Mouse (Mus musculus) lung, postnatal 25 days (tissue): ENCODE measurements around the gene Samd7.

ENCODE experiments used
- DNase-seq: peaks from one replicate; pipeline ENCODE4 v3.0.0; 2022; ENCODE audit warnings: low spot score

Samd7 gene

DNA sequence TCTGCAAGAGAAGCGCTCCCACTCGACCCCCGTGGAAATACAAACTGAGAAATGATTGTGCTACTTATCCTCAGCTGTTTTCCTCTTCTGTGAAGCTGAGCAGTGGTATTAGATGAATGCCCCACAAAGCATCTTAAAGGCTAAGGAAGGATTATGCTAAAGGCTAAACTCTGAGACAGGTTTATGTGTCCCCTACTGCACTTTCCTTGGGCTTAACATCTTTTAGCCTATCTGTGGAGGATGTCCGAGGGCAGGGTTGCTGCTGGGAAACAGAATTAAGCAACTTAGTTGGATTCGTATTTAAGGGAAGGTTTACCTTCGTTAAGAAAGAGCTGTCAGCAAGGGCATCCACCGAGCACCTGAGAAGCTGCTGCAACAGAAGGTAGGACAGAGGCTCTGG is at the start of gene Samd7:
Gene Samd7 (plus strand): TSS at position 288 of the 400 bp plus-strand sequence.
- DNase-seq = no peak

DNA sequence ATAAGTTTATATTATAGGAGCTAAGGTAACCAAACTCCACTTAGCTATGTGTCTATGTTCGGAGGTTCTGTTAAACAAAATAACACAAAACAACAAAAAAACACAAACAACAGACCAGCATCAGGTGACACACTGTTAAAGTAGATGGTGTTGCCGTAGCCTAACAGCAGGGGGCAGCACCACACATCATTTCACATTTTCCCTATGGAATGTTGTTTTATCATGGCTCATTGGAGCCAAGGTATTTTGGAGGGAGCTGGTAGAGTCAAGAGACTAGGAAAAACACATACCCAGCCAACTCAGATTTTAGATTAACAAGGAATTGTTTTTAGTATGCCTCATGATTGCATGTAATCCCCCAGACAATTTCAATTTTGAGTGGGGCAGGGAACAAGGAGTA is 49.7 kb upstream of the Samd7 start:
- peak; percentile 29 for DNase-seq

DNA sequence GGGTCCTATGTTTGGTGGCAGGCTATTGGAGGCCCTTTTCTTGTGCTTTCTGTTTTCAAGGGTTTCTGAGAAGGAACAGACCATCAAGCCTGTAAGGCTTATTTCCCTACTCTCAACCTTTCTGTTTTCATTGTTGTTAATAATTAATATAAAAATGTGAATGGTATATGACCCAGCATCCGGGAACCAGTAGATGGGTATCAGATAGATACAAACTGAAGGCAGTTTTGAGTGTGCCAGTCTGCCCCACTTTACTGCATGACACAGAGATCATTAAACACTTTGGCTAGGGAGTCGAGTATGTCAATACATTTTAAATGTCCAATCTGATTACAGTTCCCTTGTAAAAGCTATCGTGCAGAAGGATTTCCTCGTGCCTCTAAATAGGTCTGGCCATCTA is 48.2 kb upstream of the Samd7 start:
- no peak for DNase-seq

DNA sequence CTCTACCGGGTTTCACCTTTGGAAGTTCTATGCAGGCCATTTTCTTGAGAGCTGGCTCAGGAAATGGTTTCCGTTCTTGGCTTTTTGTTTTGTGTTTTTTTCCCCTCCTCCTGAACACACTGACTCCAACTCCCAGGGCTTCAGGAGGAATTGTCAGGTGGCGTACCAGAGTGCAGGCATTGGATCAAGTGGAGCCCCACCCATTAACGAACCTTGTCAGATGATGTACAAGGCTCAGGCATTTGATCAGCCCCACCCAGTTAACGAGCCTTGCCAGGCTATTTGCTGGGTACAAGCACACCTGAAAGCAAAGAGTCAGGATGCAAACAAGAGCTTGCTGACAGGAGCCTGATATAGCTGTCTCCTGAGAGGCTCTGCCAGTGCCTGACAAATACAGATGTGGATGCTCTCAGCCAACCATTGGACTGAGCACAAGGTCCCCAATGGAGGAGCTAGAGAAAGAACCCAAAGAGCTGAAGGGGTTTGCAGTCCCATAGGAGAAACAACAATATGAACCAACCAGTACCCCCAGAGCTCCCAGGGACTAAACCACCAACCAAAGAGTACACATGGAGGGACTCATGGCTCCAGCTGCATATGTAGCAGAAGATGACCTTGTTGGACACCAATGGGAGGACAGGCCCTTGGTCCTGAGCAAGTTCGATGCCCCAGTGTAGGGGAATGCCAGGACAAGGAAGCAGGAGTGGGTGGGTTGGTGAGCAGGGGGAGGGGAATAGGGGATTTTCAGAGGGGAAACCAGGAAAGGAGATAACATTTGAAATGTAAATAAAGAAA is 46.2 kb upstream of the Samd7 start, which contains the start of gene Lrrc31:
Gene Lrrc31 (minus strand): TSS at position 133 of the 795 bp plus-strand sequence.
- DNase-seq = peak; percentile 28

DNA sequence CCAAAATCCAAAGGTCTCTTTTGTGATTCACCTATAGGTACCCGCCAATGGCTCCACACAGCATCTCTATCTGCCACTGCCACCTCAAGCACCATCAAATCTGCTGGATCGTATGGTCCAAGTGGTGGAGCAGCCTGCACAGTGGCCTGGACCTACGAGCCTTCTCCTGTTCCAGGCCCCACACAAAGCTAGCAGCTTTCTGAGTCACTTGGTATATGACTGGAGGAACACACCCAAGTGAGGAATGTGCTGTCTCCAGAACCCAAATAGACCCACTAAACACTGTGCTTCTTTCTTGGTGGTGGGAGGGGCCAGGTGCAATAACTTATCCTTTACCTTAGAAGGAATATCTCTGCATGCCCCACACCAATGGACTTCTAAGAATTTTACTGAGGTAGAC is 40.1 kb upstream of the Samd7 start:
- DNase-seq = no peak

DNA sequence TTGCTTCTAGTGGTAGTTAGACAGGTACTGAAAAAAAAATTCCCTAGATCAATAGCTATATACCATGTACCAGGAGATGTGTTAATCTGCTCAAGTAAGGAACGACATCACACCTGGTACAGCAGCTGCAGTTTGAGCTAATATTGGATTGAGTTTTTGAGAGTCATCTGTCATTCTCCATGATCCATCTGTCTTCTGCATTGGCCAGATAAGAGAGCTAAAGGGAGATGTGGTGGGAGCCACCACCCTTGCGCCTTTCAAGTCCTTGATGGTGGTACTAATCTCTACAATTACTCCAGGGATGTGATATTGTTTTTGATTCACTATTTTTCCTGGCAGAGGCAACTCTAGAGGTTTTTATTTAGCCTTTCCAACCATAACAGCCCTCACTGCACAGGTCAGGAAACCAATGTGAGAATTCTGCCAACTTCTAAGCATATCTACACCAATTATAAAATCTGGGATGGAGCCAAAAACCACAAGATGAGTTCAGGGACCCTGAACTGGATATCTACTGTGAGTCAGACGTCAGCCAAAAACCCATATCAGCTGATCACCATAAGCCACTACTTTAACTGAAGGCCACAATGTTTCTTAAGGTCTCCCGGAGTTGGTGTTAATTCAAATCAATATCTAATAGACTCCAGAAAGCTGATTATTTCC is 39.3 kb upstream of the Samd7 start:
- DNase-seq = no peak

DNA sequence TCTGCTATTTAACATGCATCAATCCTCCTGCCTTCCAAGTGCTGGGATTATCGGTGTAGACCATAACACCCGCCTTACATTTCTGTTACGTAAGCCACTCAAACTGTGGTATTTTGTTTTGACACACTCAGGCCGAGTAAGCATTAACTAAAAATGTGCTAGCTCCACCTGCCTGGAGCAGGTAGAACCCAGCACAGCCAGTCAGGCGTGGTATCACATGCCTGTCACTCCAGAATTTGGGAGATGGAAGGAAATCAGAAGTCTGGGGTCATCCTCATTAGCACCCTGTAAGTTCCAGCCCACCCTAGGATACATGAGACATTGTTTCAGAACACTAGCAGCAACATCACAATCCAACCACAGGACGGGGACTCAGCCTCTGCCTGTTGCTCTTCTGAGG is 35.9 kb upstream of the Samd7 start:
- no peak for DNase-seq

GRCm38 (mm10) chr3:30713334-30713733 is 32.8 kb upstream of the Samd7 start:
- no peak for DNase-seq

DNA sequence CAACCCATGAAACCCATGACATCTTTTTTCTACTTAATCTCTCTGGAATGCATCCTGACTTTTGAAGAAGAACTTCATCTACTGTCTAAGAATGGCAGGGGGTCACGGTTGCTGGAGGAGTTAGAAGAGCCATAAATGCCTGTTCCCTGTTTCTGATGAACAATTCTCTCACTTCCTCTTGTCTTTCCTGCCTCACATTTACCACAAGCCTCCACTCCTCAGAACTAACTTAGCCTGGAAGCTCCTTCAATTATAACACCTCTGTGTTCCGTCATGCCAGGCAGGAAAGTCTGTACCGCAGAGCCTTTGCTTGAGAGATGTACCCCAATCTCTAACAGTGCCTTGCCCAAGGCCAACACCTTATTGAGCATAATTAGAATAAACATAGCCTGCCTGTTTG is 27.4 kb upstream of the Samd7 start:
- no peak for DNase-seq

DNA sequence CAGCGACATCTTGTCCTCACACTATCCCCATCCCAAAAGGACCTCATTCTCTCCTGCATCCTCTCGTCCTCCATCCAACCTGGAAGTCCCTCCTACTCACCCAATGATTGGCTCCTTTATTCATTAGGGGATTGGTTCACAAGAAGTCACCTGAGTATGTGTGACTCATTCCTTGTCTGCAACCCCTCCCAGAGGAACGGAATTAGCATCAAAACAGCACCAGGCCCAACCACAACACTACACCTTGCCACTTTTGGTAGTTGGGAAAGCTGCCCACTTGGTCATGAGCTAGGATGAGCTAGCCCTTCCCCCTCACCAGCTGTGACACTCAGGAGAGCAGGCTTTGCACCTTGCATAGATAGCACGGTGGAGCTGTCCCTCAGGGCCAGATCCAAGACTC is 24.1 kb upstream of the Samd7 start:
- no peak for DNase-seq

- DNase-seq = no peak
Measured at GRCm38 (mm10) chr3:30722461-30722860, 23.6 kb upstream of the Samd7 start.

DNA sequence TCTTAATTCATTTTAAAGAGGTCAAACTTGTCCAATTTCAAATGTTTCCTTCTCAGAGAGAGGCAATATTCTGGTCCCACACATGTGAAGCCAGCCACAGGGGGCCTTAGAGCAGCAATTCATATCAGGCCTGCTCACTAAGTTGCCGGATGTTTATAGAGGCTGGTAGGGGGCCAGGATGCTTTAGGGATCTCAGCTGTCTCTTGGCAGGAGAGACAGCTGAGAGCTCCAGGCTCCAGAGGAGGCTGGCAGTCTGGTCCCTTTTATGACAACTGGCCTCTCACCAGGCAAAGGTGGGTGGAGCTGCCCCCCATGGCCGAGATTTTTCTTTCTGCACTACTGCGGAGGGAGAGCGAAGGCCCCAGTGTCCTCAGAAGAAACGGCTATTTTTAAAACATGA is 22.9 kb upstream of the Samd7 start:
- DNase-seq = no peak

- no peak for DNase-seq
Measured at GRCm38 (mm10) chr3:30724105-30724824, 21.8 kb upstream of the Samd7 start.

- DNase-seq = no peak
Measured at GRCm38 (mm10) chr3:30724848-30725465, 21.1 kb upstream of the Samd7 start.

GRCm38 (mm10) chr3:30725514-30725913 is 20.6 kb upstream of the Samd7 start:
- DNase-seq = no peak

DNA sequence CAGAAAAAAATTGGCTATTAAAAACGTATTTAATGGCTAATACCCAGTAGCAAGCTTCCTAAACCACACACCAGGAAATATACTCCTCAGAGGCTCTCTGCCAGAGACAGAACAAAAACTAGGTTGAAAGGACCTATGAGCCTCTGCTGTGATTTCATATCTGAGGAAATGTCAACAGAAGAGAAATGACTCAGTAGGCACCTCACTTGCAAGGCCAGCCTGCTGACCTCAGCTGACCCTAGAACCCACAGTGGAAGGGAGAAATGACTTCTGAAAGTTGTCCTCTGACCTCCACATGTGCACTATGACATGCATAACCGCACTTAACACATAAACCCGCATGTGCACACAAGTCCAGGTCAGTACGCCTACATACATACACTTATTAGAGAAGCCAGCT is 18.9 kb upstream of the Samd7 start:
- DNase-seq = no peak

DNA sequence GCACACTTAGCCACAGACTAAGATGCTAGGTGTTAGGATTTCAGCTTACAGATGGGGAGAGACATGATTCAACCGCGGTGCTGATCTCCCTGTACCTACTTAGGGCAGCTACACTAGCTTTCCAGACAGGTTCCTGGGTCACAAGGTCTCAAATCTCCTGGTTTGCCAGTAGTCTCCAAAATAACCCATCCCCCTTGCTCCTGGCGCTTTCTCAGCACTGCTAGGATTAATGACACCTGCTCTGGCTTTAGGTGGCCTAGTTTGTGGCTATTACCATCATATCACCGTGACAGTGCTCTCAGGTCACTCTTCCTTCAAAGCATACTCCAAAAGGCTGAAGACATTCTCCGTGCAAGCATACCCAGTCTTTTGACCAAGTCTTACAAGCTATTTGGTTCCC is 17.0 kb upstream of the Samd7 start:
- no peak for DNase-seq

- no peak for DNase-seq
Measured at GRCm38 (mm10) chr3:30736809-30737208, 9.3 kb upstream of the Samd7 start.

DNA sequence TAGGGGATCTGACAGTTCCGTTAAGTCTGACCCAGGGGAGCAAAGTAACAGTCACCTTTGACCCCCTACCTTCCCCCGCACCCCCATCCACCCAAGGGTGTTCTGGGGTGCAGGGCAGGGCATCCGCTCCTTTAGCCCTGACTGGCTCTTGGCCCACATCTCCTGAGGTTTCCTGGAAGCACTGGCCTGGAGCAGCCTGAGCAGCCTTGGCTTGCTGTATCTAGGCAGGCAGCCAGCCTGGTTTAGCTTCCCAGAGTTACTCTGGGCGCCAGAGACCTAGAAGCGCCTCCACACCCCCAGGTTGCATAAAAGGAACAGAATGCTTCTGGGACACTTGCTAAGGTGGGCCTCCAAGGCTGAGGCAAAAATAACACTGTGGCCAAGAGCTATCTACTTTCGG is 4.8 kb upstream of the Samd7 start:
- no peak for DNase-seq

GRCm38 (mm10) chr3:30742891-30743290 is 3.2 kb upstream of the Samd7 start:
- no peak for DNase-seq

DNA sequence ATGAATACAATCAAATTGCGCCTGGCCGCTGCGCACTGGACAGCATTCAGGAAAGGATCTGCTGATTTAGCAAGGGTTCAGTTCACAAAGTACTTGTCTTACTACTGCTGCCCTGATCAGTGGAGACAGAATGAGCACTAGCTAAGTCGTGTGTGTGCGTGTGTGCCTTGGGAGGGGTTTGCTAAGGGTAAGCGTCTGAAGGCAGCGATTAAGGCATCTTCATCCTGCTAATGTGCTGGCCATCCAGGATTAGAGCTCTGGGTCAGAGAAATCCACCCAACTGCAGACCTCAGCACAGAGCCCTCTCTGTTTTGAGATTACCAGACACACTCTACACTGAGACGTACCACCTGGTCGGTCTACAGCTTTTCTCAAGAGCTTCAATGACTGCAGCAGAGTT is 2.2 kb downstream of the Samd7 start:
- DNase-seq = no peak

GRCm38 (mm10) chr3:30754696-30755095 is 8.6 kb downstream of the Samd7 start:
- DNase-seq = no peak

DNA sequence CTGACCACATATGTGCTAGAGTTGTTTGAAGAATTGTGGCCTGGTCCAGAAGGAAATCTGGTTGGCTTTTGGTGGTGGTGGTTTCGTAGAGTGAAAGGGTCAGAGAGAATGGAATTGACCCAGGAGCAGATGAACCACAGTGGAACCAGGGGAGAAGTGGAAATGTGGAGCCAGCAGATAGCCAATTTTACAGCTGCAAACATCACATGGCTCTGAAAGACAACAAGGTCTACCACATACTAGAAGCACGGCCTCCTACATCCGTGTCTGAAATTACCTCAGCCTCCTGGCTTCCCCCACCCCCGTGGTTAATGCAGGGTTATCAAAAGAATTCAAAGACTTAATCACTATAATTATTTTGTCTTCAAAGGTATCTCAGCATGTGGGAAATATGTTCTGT is 18.8 kb downstream of the Samd7 start:
- DNase-seq = no peak
